Mouse (Mus musculus) neural tube, embryonic 13.5 days (tissue): ENCODE measurements around the gene Slc2a3. TPM values are rescaled to one million over a fixed set of nuclear protein-coding genes. Genes with fewer than 3 reads are reported as not detected.
"Not testable (repeated sequence)": the region's sequence is repeated elsewhere in the genome, so short reads cannot be mapped to it uniquely, and the experiment has no call there.

Source experiments
- ATAC-seq: fragments of 200-750 bp; cut with Nextera tagmentation; 2 replicates; pipeline ENCODE4 v1.8.0; 2017; ENCODE audit warnings: low read depth, mild to moderate bottlenecking, moderate TSS enrichment, moderate library complexity
- H3K27ac ChIP-seq: fragments of 300-500 bp; sonication (generic); replicated peaks from 2 replicates; pipeline ENCODE4 v1.5.1; 2015; ENCODE audit warnings: moderate library complexity, mild to moderate bottlenecking, inconsistent platforms
- H3K27me3 ChIP-seq: fragments of 300-500 bp; sonication (generic); 2 replicates; pipeline ENCODE4 v1.6.1; 2015; ENCODE audit warnings: mild to moderate bottlenecking, inconsistent platforms
- H3K36me3 ChIP-seq: fragments of 300-500 bp; sonication (generic); 2 replicates; pipeline ENCODE4 v1.6.1; 2015; ENCODE audit warnings: mild to moderate bottlenecking, inconsistent platforms
- H3K4me1 ChIP-seq: fragments of 300-500 bp; sonication (generic); replicated peaks from 2 replicates; pipeline ENCODE4 v1.6.1; 2015; ENCODE audit warnings: inconsistent platforms
- H3K4me2 ChIP-seq: fragments of 300-500 bp; sonication (generic); 2 replicates; pipeline ENCODE4 v1.6.1; 2015; ENCODE audit warnings: inconsistent platforms, mild to moderate bottlenecking, moderate library complexity
- H3K4me3 ChIP-seq: fragments of 300-500 bp; sonication (generic); 2 replicates; pipeline ENCODE4 v1.5.1; 2015; ENCODE audit warnings: mild to moderate bottlenecking, inconsistent platforms
- H3K9ac ChIP-seq: fragments of 300-500 bp; sonication (generic); 2 replicates; pipeline ENCODE4 v1.6.1; 2015; ENCODE audit warnings: moderate library complexity, mild to moderate bottlenecking, inconsistent platforms
- H3K9me3 ChIP-seq: fragments of 300-500 bp; sonication (generic); 2 replicates; pipeline ENCODE4 v1.6.1; 2016; ENCODE audit warnings: inconsistent platforms
- WGBS: fragments of 180-500 bp; shearing (Covaris S2); methylation state at CpG from one replicate; pipeline ENCODE4 v1.1.7; 2015; 5-methylcytosine and 5-hydroxymethylcytosine counted together
- polyA plus RNA-seq: library from polyadenylated mRNA; unstranded; fragments of >200 nt; fragmentation: Nextera tagmentation; extraction: Ambion mirVana; gene quantifications from 2 replicates; pipeline ENCODE4 v1.2.1, GENCODE M21; 2015

Slc2a3 gene
- polyA plus RNA-seq, 1 experiment from 2014 or later, result 22.5 TPM

DNA sequence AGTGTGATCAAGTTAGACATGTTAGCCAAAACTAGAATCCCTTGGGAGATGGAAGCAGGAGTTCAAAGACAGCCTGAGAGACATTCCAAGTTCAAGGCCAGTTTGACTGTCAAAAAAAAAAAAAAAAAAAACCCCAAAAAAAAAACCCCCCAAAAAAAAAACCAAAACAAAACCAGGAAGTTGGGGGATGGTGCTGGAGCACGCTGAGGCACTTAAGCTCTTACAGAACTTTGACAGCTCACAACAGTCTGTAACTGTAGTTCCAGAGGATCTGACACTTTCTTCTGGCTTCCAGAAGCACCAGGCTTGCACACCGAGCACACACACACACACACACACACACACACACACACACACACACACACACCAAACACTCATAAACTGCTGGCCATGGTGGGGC is 45.5 kb downstream of the Slc2a3 start:
- Histone ChIP-seq H3K27me3 (no peaks in the 10 kb centered on the region), H3K4me1 (no peaks in the 10 kb centered on the region), H3K4me3 (no peak overlapping the region), H3K9me3 (no peaks in the 10 kb centered on the region), H3K36me3 (no peaks in the 10 kb centered on the region), H3K27ac (no peak overlapping the region), H3K4me2 (no peak overlapping the region), H3K9ac (no peak overlapping the region)
- no peak for ATAC-seq
- 74% methylated on average over 2 of the region's 2 CpGs for WGBS

DNA sequence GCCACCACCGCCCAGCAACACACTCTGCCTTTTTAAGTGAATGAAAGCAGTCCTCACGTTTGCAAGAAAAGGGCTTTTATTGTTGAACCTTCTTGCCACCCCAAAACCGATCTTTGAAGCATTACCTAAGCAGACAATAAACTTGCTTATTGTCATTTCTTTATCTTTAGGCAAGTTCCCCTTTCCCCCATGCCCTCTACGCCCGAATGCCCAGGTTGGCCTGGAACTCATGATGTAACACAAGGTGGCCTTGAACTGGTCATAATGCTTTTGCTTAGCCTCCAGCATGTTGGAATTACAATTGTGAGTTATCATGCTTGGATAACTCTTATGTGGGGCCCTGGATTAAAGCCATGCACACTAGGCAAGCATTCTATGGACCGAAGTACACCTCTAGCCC is 50.9 kb downstream of the Slc2a3 start:
- Histone ChIP-seq H3K27ac (no peak overlapping the region), H3K4me2 (no peak overlapping the region), H3K9ac (no peak overlapping the region), H3K36me3 (no peaks in the 10 kb centered on the region), H3K27me3 (peaks cover 5% of the 10 kb centered on the region; the same call in 1 of the 2 replicates), H3K4me3 (no peak overlapping the region), H3K4me1 (no peaks in the 10 kb centered on the region), H3K9me3 (no peaks in the 10 kb centered on the region)
- ATAC-seq, result no peak
- 81% methylated on average over 6 of the region's 6 CpGs for whole genome bisulfite sequencing

- 22% methylated on average over 10 of the region's 10 CpGs for whole genome bisulfite sequencing
- Histone ChIP-seq H3K27ac (no peak overlapping the region), H3K9ac (no peak overlapping the region), H3K4me1 (peaks cover 23% of the 10 kb centered on the region), H3K36me3 (no peaks in the 10 kb centered on the region), H3K4me3 (no peak overlapping the region), H3K9me3 (no peaks in the 10 kb centered on the region), H3K27me3 (peaks cover 51% of the 10 kb centered on the region), H3K4me2 (no peak overlapping the region)
- ATAC-seq, result no peak
Observed at GRCm38 (mm10) chr6:122744505-122745249, 56.8 kb downstream of the Slc2a3 start.

- no peaks in the 10 kb centered on the region for H3K9me3 ChIP-seq
- H3K27me3 ChIP-seq, result peaks cover 51% of the 10 kb centered on the region
- peaks cover 23% of the 10 kb centered on the region for H3K4me1 ChIP-seq
- 21% methylated on average over 11 of the region's 11 CpGs for WGBS
- no peak overlapping the region for H3K9ac ChIP-seq
- H3K4me3 ChIP-seq, result no peak overlapping the region
- H3K4me2 ChIP-seq, result no peak overlapping the region
- ATAC-seq, result no peak
- H3K36me3 ChIP-seq, result no peaks in the 10 kb centered on the region
- no peak overlapping the region for H3K27ac ChIP-seq
Observed at GRCm38 (mm10) chr6:122743353-122743752, 58.1 kb downstream of the Slc2a3 start.

DNA sequence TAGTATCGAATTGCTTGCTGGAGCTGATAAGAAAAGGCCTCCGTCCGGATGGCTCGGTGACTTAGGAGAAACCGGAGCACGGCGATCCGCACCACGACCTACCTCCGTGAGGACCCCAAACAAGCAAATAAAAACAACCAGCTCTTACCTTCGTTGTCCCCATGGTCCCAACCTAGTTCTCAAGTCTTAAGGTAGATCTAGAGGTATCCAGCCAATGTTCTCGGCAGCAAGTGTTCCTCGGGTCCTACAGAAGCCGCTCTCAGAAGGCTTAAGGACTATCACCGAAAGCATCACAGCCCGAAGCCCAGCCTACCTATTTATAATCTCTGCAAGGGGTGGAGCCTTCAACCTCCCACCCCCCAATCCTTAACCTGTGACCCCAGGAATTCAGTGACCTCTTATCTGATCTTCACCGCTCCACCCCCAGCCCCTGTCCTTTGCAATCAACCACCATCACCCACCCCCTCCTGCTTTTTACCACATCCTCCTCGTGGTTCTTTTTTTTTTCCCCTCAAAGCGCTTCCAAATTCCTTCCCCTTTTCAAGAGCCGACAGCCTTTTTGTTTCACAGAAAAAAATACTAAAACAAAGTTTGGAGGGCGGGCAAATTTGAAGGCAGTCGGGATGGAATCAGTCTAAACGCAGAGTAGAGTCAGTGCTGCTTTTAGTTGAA is 59.1 kb downstream of the Slc2a3 start:
- Histone ChIP-seq H3K27me3 (peaks cover 48% of the 10 kb centered on the region), H3K36me3 (no peaks in the 10 kb centered on the region), H3K27ac (no peak overlapping the region), H3K4me1 (peaks cover 23% of the 10 kb centered on the region), H3K4me3 (peak overlapping the region; percentile 53), H3K4me2 (peak overlapping the region; percentile 70), H3K9ac (peak overlapping the region; percentile 71), H3K9me3 (no peaks in the 10 kb centered on the region)
- ATAC-seq, result peak; percentile 60
- under 1% methylated on average over 23 of the region's 23 CpGs for WGBS

DNA sequence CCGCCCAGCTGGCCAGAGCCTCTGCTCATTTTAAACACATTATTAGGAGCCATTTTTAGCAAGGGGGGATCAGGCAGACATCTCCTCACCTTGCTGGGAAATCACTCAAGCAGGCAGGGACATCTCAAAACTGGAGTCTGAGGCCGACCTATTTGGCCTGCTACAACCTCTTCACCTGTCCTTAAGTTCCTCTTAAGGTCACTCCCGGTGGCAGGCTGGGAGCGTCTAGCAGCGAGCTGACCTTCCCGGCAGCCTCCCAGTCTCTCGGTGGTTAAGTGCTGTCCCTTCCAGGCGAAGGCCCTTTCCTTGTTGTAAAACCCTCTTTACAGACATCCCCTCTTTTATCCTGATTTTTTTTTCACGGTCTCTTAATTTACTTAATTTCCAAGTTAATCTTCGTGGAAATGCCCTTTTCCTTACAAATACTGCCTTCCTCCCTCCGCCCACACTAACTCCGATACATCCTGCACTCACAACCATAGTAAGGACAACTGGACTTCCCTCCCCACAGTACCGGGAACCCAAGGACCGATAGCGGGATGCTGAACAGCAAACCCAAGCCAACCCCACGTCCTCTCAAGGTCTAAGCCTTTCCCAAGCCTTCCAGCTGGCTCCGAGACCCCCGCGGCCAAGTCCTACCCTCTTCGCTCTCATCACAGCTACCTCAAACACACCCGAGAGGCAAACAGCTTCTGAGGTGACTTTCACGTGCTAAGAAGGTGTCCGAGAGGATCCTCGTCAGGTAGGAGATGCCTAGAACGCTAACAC is 59.8 kb downstream of the Slc2a3 start:
- WGBS, result 2% methylated on average over 25 of the region's 25 CpGs
- no peak overlapping the region for H3K27ac ChIP-seq

GRCm38 (mm10) chr6:122739952-122740351 is 61.5 kb downstream of the Slc2a3 start:
- H3K9ac ChIP-seq, result peak overlapping the region; percentile 49; the same call in 1 of the 2 replicates
- ATAC-seq, result 0 out of 2 replicates have a peak, but pooled peaks have one; percentile 30
- peaks cover 40% of the 10 kb centered on the region for H3K27me3 ChIP-seq
- H3K4me2 ChIP-seq, result peak overlapping the region; percentile 70
- peaks cover 23% of the 10 kb centered on the region for H3K4me1 ChIP-seq
- peaks cover 7% of the 10 kb centered on the region; the same call in 1 of the 2 replicates for H3K36me3 ChIP-seq
- WGBS, result 8% methylated on average over 8 of the region's 8 CpGs
- H3K4me3 ChIP-seq, result peak overlapping the region; percentile 53; the same call in 1 of the 2 replicates
- H3K27ac ChIP-seq, result no peak overlapping the region
- H3K9me3 ChIP-seq, result no peaks in the 10 kb centered on the region

More for the DNA sequence above, 59.8 kb downstream of the Slc2a3 start:
- Histone ChIP-seq H3K27me3 (peaks cover 47% of the 10 kb centered on the region), H3K4me1 (peaks cover 23% of the 10 kb centered on the region), H3K36me3 (no peaks in the 10 kb centered on the region), H3K9me3 (no peaks in the 10 kb centered on the region), H3K4me3 (peak overlapping the region; percentile 53), H3K9ac (peak overlapping the region; percentile 71), H3K4me2 (peak overlapping the region; percentile 70)
- peak; percentile 45; the same call in 1 of the 2 replicates for ATAC-seq

- Histone ChIP-seq H3K4me1 (peaks cover 10% of the 10 kb centered on the region; the same call in 1 of the 2 replicates), H3K9me3 (no peaks in the 10 kb centered on the region), H3K27me3 (no peaks in the 10 kb centered on the region), H3K36me3 (no peaks in the 10 kb centered on the region), H3K4me3 (no peak overlapping the region), H3K27ac (no peak overlapping the region), H3K9ac (no peak overlapping the region), H3K4me2 (no peak overlapping the region)
- 26% methylated on average over 2 of the region's 2 CpGs for WGBS
- no peak for ATAC-seq
Observed at GRCm38 (mm10) chr6:122719942-122720341, 81.5 kb downstream of the Slc2a3 start.

DNA sequence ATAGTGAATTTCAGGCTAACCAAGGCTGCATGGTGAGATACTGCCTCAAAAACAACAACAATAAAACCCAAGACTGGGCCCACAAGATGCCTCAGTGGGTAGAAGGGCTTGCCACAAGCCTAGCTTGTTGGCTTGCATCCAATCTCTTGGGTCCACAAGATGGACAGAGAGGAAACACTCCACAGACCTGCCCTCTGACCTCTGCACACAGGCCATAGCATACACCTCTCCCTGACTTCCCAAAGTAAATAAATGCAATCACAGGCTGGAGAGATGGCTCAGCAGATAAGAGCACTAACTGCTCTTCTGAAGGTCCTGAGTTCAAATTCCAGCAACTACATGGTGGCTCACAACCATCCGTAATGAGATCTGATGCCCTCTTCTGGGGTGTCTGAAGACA is 83.2 kb downstream of the Slc2a3 start:
- H3K27me3 ChIP-seq, H3K27ac ChIP-seq, H3K4me3 ChIP-seq, ATAC-seq, H3K4me2 ChIP-seq, H3K36me3 ChIP-seq, H3K9me3 ChIP-seq, H3K9ac ChIP-seq: not testable (repeated sequence)
- H3K4me1 ChIP-seq, result peaks cover 10% of the 10 kb centered on the region; the same call in 1 of the 2 replicates
- 96% methylated on average over 1 of the region's 1 CpGs for WGBS

DNA sequence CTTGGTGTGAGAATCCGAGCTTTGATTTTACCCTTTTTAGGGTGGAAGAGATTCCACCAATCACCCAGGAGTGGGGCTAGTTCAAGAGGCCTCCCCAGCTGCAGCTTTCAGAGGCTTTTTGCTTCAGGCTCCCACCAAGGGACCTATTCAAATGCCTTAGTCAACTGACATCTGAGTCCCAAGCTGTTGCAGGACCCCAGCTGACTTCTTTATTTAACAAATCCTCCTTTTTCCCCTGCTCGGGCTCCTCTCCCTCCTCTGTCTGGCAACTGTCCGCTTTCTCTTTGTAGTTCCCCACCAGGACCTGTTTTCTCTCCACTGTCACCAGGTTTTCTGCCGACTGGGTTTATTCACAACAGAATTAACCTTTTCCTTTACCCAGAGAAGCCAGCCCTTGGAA is 85.6 kb downstream of the Slc2a3 start:
- Histone ChIP-seq H3K4me1 (peaks cover 10% of the 10 kb centered on the region; the same call in 1 of the 2 replicates), H3K9ac (no peak overlapping the region), H3K36me3 (no peaks in the 10 kb centered on the region), H3K4me2 (no peak overlapping the region), H3K4me3 (no peak overlapping the region), H3K9me3 (no peaks in the 10 kb centered on the region), H3K27ac (no peak overlapping the region), H3K27me3 (no peaks in the 10 kb centered on the region)
- 0% methylated on average over 4 of the region's 4 CpGs for WGBS
- no peak for ATAC-seq

GRCm38 (mm10) chr6:122714707-122715365 is 86.6 kb downstream of the Slc2a3 start:
- H3K4me1 ChIP-seq, result peaks cover 10% of the 10 kb centered on the region; the same call in 1 of the 2 replicates
- 65% methylated on average over 7 of the region's 7 CpGs for WGBS
- H3K27me3 ChIP-seq, result no peaks in the 10 kb centered on the region
- H3K9me3 ChIP-seq, result no peaks in the 10 kb centered on the region
- H3K9ac ChIP-seq, result no peak overlapping the region
- no peaks in the 10 kb centered on the region for H3K36me3 ChIP-seq
- no peak overlapping the region for H3K4me3 ChIP-seq
- no peak overlapping the region for H3K27ac ChIP-seq
- no peak overlapping the region for H3K4me2 ChIP-seq
- ATAC-seq, result no peak
